ENCODE assay signal across 20 mouse cellular contexts in the genomic region with DNA sequence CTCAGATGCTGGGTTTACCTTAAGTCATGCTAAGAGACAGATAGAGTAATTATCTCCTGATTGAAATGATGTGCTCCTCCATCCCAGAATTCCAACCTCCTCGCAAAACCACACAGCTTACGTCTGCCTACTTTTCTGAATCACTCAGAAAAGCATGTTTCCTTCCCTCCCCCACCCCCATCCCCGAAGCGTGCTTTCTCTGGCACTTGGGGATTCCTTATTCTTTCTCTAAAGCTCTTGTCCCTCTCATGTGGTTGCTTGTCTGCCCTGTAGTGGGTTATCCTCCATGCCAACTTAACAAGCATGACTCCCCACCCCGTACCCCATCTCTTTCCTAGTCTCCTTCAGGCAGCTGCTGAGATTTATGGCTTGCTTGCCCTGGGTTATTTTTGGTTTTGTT. TPM values are rescaled to one million over a fixed set of nuclear protein-coding genes. Genes with fewer than 3 reads are reported as not detected.
DNase-seq lines count a peak whose midpoint lies in the region; TF ChIP-seq lines count a peak whose summit lies in the region.
"Had no signal": no experiment of that assay in that cellular context is flagged by ENCODE, and none has a peak within 500 bp of the region (broad histone marks: within the 10 kb centered on the region; RNA-seq: fewer than 3 reads in every experiment).

No protein-coding gene starts in this region.

- no peak for TF ChIP-seq CTCF in gastrocnemius, adult 2 months (IDR thresholded peaks at IDR 0.05)

- no peak for DNase-seq in gastrocnemius, adult 2 months
- no peak for DNase-seq in gastrocnemius, postnatal 4 days (ENCODE audit: low spot score in 2 of 2)
- peak; percentile 50 for DNase-seq in 3134 (ENCODE audit: extremely low read depth, insufficient read length, low spot score)
- peak; percentile 20 for DNase-seq in brain, adult 2 months (ENCODE audit: low read depth, low spot score)
- DNase-seq in right cerebral cortex, postnatal 25 days, result no peak
- DNase-seq in layer of hippocampus, adult 9-10 months (ENCODE audit: low spot score), result no peak
- DNase-seq: adrenal gland, adult 8-10 months; adrenal gland, postnatal 25 days; B cell, adult 2 months; cerebellum, adult 18-20 months; cerebellum, adult 9-10 months; cerebellum, postnatal 14 days; forebrain, postnatal 0 days; gastrocnemius, postnatal 25 days; heart, postnatal 10 days; heart, postnatal 36 days had no signal

- intact Hi-C loops in gastrocnemius, adult 2 months (cut with DNase I), result no loop called here

- H3K4me3 ChIP-seq in gastrocnemius, adult 2 months, result no peak overlapping the region
- H3K4me3 ChIP-seq: heart, embryonic 15.5 days; hindbrain, embryonic 10.5 days; hindbrain, embryonic 13.5 days; intestine, embryonic 15.5 days had no signal

- peak overlapping the region; percentile 80 for H3K27ac ChIP-seq in gastrocnemius, adult 2 months
- H3K27ac ChIP-seq: heart, embryonic 15.5 days; hindbrain, embryonic 10.5 days; hindbrain, embryonic 13.5 days; intestine, embryonic 15.5 days had no signal

RNA-seq across cellular contexts. Expression of a gene that starts 49.8 kb away (rescaled TPM):
- 10 to 100 TPM; 32.2 to 34.3 TPM for total RNA-seq in gastrocnemius, adult 2 months (2021)
- 10 to 100 TPM; 32.3 to 37.3 TPM for total RNA-seq in gastrocnemius, postnatal 4 days (2021)

Comparison
In these comparisons a context has a peak if more than half of its experiments do, and no peak if none do; other contexts are left out.
1. DNase-seq: peak in 3134 (single experiment) and brain, adult 2 months (single experiment); none in gastrocnemius, adult 2 months (single experiment), gastrocnemius, postnatal 4 days (0 of 2), right cerebral cortex, postnatal 25 days (single experiment) and layer of hippocampus, adult 9-10 months (single experiment).